Mouse (Mus musculus): ENCODE measurements around the gene Gtf2h4. TPM values are rescaled to one million over a fixed set of nuclear protein-coding genes. Genes with fewer than 3 reads are reported as not detected.

The Gtf2h4 gene
- polyA plus RNA-seq, 1 experiment, result 40.6 TPM

- peak overlapping the region; percentile 82 for H3K4me3 ChIP-seq (ENCODE audit: insufficient read depth, poor library complexity, severe bottlenecking)
Observed at GRCm38 (mm10) chr17:35665957-35666515, 7.5 kb downstream of the Gtf2h4 start.

GRCm38 (mm10) chr17:35653086-35653485 is 20.5 kb downstream of the Gtf2h4 start:
- no peak overlapping the region for H3ac ChIP-seq (ENCODE audit: control insufficient read depth, insufficient read length, low read depth)
- TF ChIP-seq FOSL1 (IDR thresholded peaks at IDR 0.05; ENCODE audit: insufficient read depth, low read length, poor library complexity, severe bottlenecking) (no peak), USF1 (IDR thresholded peaks at IDR 0.05; ENCODE audit: low read depth) (no peak), MYOG (IDR thresholded peaks at IDR 0.05; ENCODE audit: control insufficient read depth, extremely low read depth, insufficient read length) (no peak), CEBPB (IDR thresholded peaks at IDR 0.05; ENCODE audit: low read depth) (no peak), MYOD1 (IDR thresholded peaks at IDR 0.05; ENCODE audit: control insufficient read depth, insufficient read length, low read depth) (no peak), CTCF (IDR thresholded peaks at IDR 0.05; ENCODE audit: control insufficient read depth, insufficient read depth, insufficient read length) (no peak), MAX (IDR thresholded peaks at IDR 0.05) (no peak)
- no peaks in the 10 kb centered on the region for H3K79me2 ChIP-seq (ENCODE audit: control insufficient read depth, insufficient read depth)
- H3K27me3 ChIP-seq (ENCODE audit: control insufficient read depth, insufficient read depth, insufficient read length), result peaks cover 3% of the 10 kb centered on the region
- no peaks in the 10 kb centered on the region for H3K36me3 ChIP-seq (ENCODE audit: control insufficient read depth, insufficient read depth)
- H3K79me3 ChIP-seq (ENCODE audit: low read depth), result no peaks in the 10 kb centered on the region
- no peak overlapping the region for H3K4me3 ChIP-seq (ENCODE audit: insufficient read depth, poor library complexity, severe bottlenecking)

More at GRCm38 (mm10) chr17:35665957-35666515, 7.5 kb downstream of the Gtf2h4 start:
- no peak overlapping the region for H3ac ChIP-seq (ENCODE audit: control insufficient read depth, insufficient read length, low read depth)
- H3K79me2 ChIP-seq (ENCODE audit: control insufficient read depth, insufficient read depth), result peaks cover 16% of the 10 kb centered on the region
- peaks cover 6% of the 10 kb centered on the region for H3K36me3 ChIP-seq (ENCODE audit: control insufficient read depth, insufficient read depth)
- no peaks in the 10 kb centered on the region for H3K27me3 ChIP-seq (ENCODE audit: control insufficient read depth, insufficient read depth, insufficient read length)
- TF ChIP-seq CTCF (IDR thresholded peaks at IDR 0.05; ENCODE audit: control insufficient read depth, insufficient read depth, insufficient read length), result peak; percentile 34
- TF ChIP-seq FOSL1 (IDR thresholded peaks at IDR 0.05; ENCODE audit: insufficient read depth, low read length, poor library complexity, severe bottlenecking), result no peak
- no peaks in the 10 kb centered on the region for H3K79me3 ChIP-seq (ENCODE audit: low read depth)

- no peaks in the 10 kb centered on the region for H3K79me2 ChIP-seq (ENCODE audit: control insufficient read depth, insufficient read depth)
- H3K79me3 ChIP-seq (ENCODE audit: low read depth), result no peaks in the 10 kb centered on the region
- TF ChIP-seq CTCF (IDR thresholded peaks at IDR 0.05; ENCODE audit: control insufficient read depth, insufficient read depth, insufficient read length), result no peak
- TF ChIP-seq FOSL1 (IDR thresholded peaks at IDR 0.05; ENCODE audit: insufficient read depth, low read length, poor library complexity, severe bottlenecking), result no peak
- no peak for TF ChIP-seq MYOD1 (IDR thresholded peaks at IDR 0.05; ENCODE audit: control insufficient read depth, insufficient read length, low read depth)
- TF ChIP-seq MAX (IDR thresholded peaks at IDR 0.05), result no peak
- TF ChIP-seq CEBPB (IDR thresholded peaks at IDR 0.05; ENCODE audit: low read depth), result no peak
- TF ChIP-seq USF1 (IDR thresholded peaks at IDR 0.05; ENCODE audit: low read depth), result no peak
- no peak for TF ChIP-seq MYOG (IDR thresholded peaks at IDR 0.05; ENCODE audit: control insufficient read depth, extremely low read depth, insufficient read length)
- peaks cover 3% of the 10 kb centered on the region for H3K27me3 ChIP-seq (ENCODE audit: control insufficient read depth, insufficient read depth, insufficient read length)
- no peak overlapping the region for H3K4me3 ChIP-seq (ENCODE audit: insufficient read depth, poor library complexity, severe bottlenecking)
- H3K36me3 ChIP-seq (ENCODE audit: control insufficient read depth, insufficient read depth), result no peaks in the 10 kb centered on the region
- no peak overlapping the region for H3ac ChIP-seq (ENCODE audit: control insufficient read depth, insufficient read length, low read depth)
Observed at GRCm38 (mm10) chr17:35649429-35649828, 24.1 kb downstream of the Gtf2h4 start.

- H3ac ChIP-seq (ENCODE audit: control insufficient read depth, insufficient read length, low read depth), result no peak within 1 kb of the TSS
- no peaks in the 10 kb centered on the region for H3K36me3 ChIP-seq (ENCODE audit: control insufficient read depth, insufficient read depth)
- H3K79me2 ChIP-seq (ENCODE audit: control insufficient read depth, insufficient read depth), result no peaks in the 10 kb centered on the region
- H3K4me3 ChIP-seq (ENCODE audit: insufficient read depth, poor library complexity, severe bottlenecking), result no peak within 1 kb of the TSS
- H3K27me3 ChIP-seq (ENCODE audit: control insufficient read depth, insufficient read depth, insufficient read length), result peaks cover 15% of the 10 kb centered on the region
- H3K79me3 ChIP-seq (ENCODE audit: low read depth), result no peaks in the 10 kb centered on the region
- no peak for TF ChIP-seq CEBPB (IDR thresholded peaks at IDR 0.05; ENCODE audit: low read depth)
- TF ChIP-seq MAX (IDR thresholded peaks at IDR 0.05), result no peak
- no peak for TF ChIP-seq CTCF (IDR thresholded peaks at IDR 0.05; ENCODE audit: control insufficient read depth, insufficient read depth, insufficient read length)
- TF ChIP-seq MYOG (IDR thresholded peaks at IDR 0.05; ENCODE audit: control insufficient read depth, extremely low read depth, insufficient read length), result no peak
- no peak for TF ChIP-seq FOSL1 (IDR thresholded peaks at IDR 0.05; ENCODE audit: insufficient read depth, low read length, poor library complexity, severe bottlenecking)
- TF ChIP-seq USF1 (IDR thresholded peaks at IDR 0.05; ENCODE audit: low read depth), result no peak
- no peak for TF ChIP-seq MYOD1 (IDR thresholded peaks at IDR 0.05; ENCODE audit: control insufficient read depth, insufficient read length, low read depth)
Observed at GRCm38 (mm10) chr17:35643609-35644236, 29.8 kb downstream of the Gtf2h4 start, which contains the start of gene Mucl3. TSS of gene Mucl3 (minus strand) at chr17:35643695.

GRCm38 (mm10) chr17:35639352-35639751 is 34.2 kb downstream of the Gtf2h4 start:
- TF ChIP-seq MYOG (IDR thresholded peaks at IDR 0.05; ENCODE audit: control insufficient read depth, extremely low read depth, insufficient read length) (no peak), MAX (IDR thresholded peaks at IDR 0.05) (no peak), MYOD1 (IDR thresholded peaks at IDR 0.05; ENCODE audit: control insufficient read depth, insufficient read length, low read depth) (no peak), CTCF (IDR thresholded peaks at IDR 0.05; ENCODE audit: control insufficient read depth, insufficient read depth, insufficient read length) (no peak), CEBPB (IDR thresholded peaks at IDR 0.05; ENCODE audit: low read depth) (no peak), FOSL1 (IDR thresholded peaks at IDR 0.05; ENCODE audit: insufficient read depth, low read length, poor library complexity, severe bottlenecking) (no peak), USF1 (IDR thresholded peaks at IDR 0.05; ENCODE audit: low read depth) (no peak)
- no peaks in the 10 kb centered on the region for H3K36me3 ChIP-seq (ENCODE audit: control insufficient read depth, insufficient read depth)
- no peak overlapping the region for H3K4me3 ChIP-seq (ENCODE audit: insufficient read depth, poor library complexity, severe bottlenecking)
- H3K79me3 ChIP-seq (ENCODE audit: low read depth), result no peaks in the 10 kb centered on the region
- peaks cover 15% of the 10 kb centered on the region for H3K27me3 ChIP-seq (ENCODE audit: control insufficient read depth, insufficient read depth, insufficient read length)
- H3K79me2 ChIP-seq (ENCODE audit: control insufficient read depth, insufficient read depth), result no peaks in the 10 kb centered on the region
- no peak overlapping the region for H3ac ChIP-seq (ENCODE audit: control insufficient read depth, insufficient read length, low read depth)

Data from C2C12 (cell line).